Mouse (Mus musculus) C2C12 (cell line): ENCODE measurements around the gene Drd5. TPM values are rescaled to one million over a fixed set of nuclear protein-coding genes. Genes with fewer than 3 reads are reported as not detected.

ENCODE experiments used
- H3K27me3 ChIP-seq: one replicate; pipeline ENCODE4 v1.6.1; 2011; ENCODE audit not compliant: control insufficient read depth, insufficient read depth, insufficient read length
- H3K36me3 ChIP-seq: one replicate; pipeline ENCODE4 v1.6.1; 2011; ENCODE audit not compliant: control insufficient read depth, insufficient read depth
- H3K4me3 ChIP-seq: one replicate; pipeline ENCODE4 v1.5.1; 2011; ENCODE audit warnings: mild to moderate bottlenecking, control low read depth; ENCODE audit not compliant: poor library complexity, insufficient read depth, severe bottlenecking
- H3K79me2 ChIP-seq: one replicate; pipeline ENCODE4 v1.6.1; 2011; ENCODE audit not compliant: control insufficient read depth, insufficient read depth
- H3K79me3 ChIP-seq: one replicate; pipeline ENCODE4 v1.6.1; 2011; ENCODE audit warnings: low read depth, control low read depth
- H3ac ChIP-seq: one replicate; pipeline ENCODE3; 2011; ENCODE audit warnings: low read depth; ENCODE audit not compliant: control insufficient read depth, insufficient read length
- CEBPB ChIP-seq: IDR thresholded peaks from one replicate; pipeline ENCODE4 v1.6.1; 2011; ENCODE audit warnings: low read depth, mild to moderate bottlenecking, control low read depth, moderate library complexity
- CTCF ChIP-seq: IDR thresholded peaks from one replicate; pipeline ENCODE4 v1.5.1; 2011; ENCODE audit not compliant: control insufficient read depth, insufficient read depth, insufficient read length
- FOSL1 ChIP-seq: IDR thresholded peaks from one replicate; pipeline ENCODE4 v1.8.0; 2011; ENCODE audit warnings: mild to moderate bottlenecking, low read length; ENCODE audit not compliant: poor library complexity, insufficient read depth, severe bottlenecking
- MAX ChIP-seq: IDR thresholded peaks from one replicate; pipeline ENCODE4 v1.6.1; 2011; ENCODE audit warnings: mild to moderate bottlenecking, control low read depth
- MYOD1 ChIP-seq: IDR thresholded peaks from one replicate; pipeline ENCODE4 v1.6.1; 2011; ENCODE audit warnings: low read depth; ENCODE audit not compliant: control insufficient read depth, insufficient read length
- MYOG ChIP-seq: IDR thresholded peaks from one replicate; pipeline ENCODE4 v1.6.1; 2011; ENCODE audit not compliant: control insufficient read depth, insufficient read length; ENCODE audit errors: extremely low read depth
- USF1 ChIP-seq: IDR thresholded peaks from one replicate; pipeline ENCODE4 v1.6.1; 2011; ENCODE audit warnings: low read depth, mild to moderate bottlenecking, control low read depth, moderate library complexity
- polyA plus RNA-seq: library from polyadenylated mRNA; unstranded; fragments of >200 nt; fragmentation: generic; extraction: Trizol; gene quantifications from one replicate; pipeline ENCODE4 v1.2.1, GENCODE M21; 2012; ENCODE audit warnings: missing spikeins

Drd5 gene
- polyA plus RNA-seq, 1 experiment, result not detected

DNA sequence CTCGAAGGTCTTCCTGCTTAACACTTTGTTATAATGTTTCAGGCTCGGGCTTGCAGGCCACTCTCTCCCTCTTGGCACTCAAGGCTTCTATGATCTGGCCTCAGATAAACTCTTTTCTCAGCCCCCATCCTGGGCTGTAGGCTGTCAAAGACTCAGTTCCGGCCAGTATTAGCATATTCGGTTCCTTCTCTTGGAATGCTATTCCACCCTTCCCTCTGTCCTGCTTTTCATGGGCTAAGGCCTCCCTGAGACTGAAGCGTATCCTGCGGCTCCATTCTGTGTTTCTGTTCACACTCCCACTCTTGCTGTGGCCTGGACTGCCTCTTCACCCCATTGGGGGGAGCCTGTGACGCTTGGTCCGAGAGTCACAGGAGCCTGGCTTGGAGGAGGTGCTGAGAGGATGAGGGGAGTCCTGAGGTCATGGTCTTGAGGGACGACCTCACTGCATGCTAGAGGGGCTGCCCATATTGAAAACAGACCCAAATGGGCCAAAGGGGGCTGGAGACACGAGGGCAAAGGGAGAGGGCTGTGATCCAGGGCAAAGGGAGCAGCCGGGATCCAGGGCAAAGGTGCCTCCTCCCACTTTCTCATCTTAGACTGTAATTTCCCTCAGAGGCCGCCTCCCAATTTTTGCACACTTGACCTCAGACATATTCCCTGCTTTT is 41.1 kb upstream of the Drd5 start:
- no peak for TF ChIP-seq FOSL1
- no peak for TF ChIP-seq CTCF
- TF ChIP-seq MAX, result no peak
- no peak for TF ChIP-seq USF1
- TF ChIP-seq MYOG, result no peak
- TF ChIP-seq MYOD1, result no peak
- no peak for TF ChIP-seq CEBPB
- Histone ChIP-seq H3K79me3 (no peaks in the 10 kb centered on the region), H3K4me3 (no peak overlapping the region), H3K79me2 (no peaks in the 10 kb centered on the region), H3K36me3 (no peaks in the 10 kb centered on the region), H3ac (no peak overlapping the region), H3K27me3 (peaks cover 7% of the 10 kb centered on the region)

GRCm38 (mm10) chr5:38280075-38280474 is 39.1 kb upstream of the Drd5 start:
- H3K27me3 ChIP-seq, result peaks cover 7% of the 10 kb centered on the region
- H3K79me2 ChIP-seq, result no peaks in the 10 kb centered on the region
- H3K36me3 ChIP-seq, result no peaks in the 10 kb centered on the region
- no peaks in the 10 kb centered on the region for H3K79me3 ChIP-seq
- no peak for TF ChIP-seq MAX
- TF ChIP-seq MYOG, result no peak
- no peak for TF ChIP-seq USF1
- TF ChIP-seq CEBPB, result no peak
- TF ChIP-seq CTCF, result no peak
- TF ChIP-seq FOSL1, result no peak
- TF ChIP-seq MYOD1, result no peak
- H3ac ChIP-seq, result no peak overlapping the region
- no peak overlapping the region for H3K4me3 ChIP-seq

DNA sequence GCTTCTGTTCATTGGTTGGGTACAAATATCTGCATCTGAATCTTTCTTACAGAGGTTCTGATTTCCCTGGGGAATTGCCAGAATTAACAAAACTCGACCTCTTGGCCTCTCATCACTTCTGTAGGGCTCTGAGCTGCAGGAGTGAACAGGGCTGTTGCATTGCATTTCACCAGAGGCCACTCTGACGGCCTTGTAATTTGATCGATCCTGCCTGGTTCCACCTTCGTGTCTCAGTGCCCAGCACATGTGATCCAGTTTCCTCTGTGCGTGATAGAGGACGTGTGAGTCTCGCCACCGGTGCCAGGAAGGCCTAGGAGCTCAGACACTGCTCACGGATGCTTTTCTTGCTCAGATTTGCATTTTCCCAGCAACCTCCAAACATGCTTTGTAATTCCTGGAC is 33.4 kb upstream of the Drd5 start:
- Histone ChIP-seq H3K4me3 (no peak overlapping the region), H3ac (no peak overlapping the region), H3K27me3 (no peaks in the 10 kb centered on the region), H3K36me3 (no peaks in the 10 kb centered on the region), H3K79me2 (no peaks in the 10 kb centered on the region), H3K79me3 (no peaks in the 10 kb centered on the region)
- TF ChIP-seq MAX, result peak; percentile 67
- TF ChIP-seq CEBPB, result no peak
- peak; percentile 60 for TF ChIP-seq USF1

GRCm38 (mm10) chr5:38288476-38288875 is 30.7 kb upstream of the Drd5 start:
- Histone ChIP-seq H3K27me3 (no peaks in the 10 kb centered on the region), H3K79me3 (no peaks in the 10 kb centered on the region), H3ac (no peak overlapping the region), H3K79me2 (no peaks in the 10 kb centered on the region), H3K4me3 (no peak overlapping the region), H3K36me3 (no peaks in the 10 kb centered on the region)
- no peak for TF ChIP-seq USF1
- TF ChIP-seq MYOD1, result no peak
- no peak for TF ChIP-seq CTCF
- TF ChIP-seq MAX, result no peak
- no peak for TF ChIP-seq CEBPB
- no peak for TF ChIP-seq MYOG
- no peak for TF ChIP-seq FOSL1

DNA sequence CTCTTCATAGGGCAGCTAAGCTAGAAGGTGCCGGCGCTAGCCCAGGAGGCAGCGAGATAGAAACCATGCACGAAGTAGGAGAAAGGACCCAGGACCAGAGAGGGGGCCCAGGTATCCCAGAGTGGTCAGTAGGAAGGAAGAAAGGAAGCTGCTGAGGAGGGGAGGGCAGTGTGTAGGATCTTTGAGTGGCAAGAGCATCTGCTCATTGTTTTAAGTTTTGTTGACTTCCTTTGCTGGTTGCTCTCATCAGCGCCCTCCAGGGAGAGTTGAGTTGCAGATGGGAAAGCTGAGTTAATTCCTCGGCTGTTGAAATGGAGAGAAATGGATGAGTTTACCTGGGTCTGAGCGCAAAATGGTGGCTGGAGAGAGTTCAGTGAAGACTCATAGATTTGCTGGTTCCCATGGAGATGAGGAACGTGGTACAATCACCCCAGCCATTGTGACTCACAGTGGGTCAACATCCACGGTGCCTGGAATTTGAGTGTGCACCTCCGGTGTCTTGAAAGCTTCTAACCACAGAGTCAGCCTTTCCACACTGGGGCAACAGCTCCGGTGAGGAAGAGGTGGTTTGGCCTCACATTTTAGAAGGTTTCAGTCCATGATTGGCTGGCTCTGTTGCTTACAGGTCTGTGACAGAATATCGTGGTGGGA is 17.3 kb upstream of the Drd5 start:
- no peaks in the 10 kb centered on the region for H3K27me3 ChIP-seq
- H3K36me3 ChIP-seq, result no peaks in the 10 kb centered on the region
- no peaks in the 10 kb centered on the region for H3K79me3 ChIP-seq
- H3K4me3 ChIP-seq, result no peak overlapping the region
- no peak for TF ChIP-seq CEBPB
- no peak for TF ChIP-seq MAX
- no peak for TF ChIP-seq CTCF
- TF ChIP-seq MYOD1, result peak; percentile 59
- TF ChIP-seq FOSL1, result peak; percentile 73
- H3ac ChIP-seq, result no peak overlapping the region
- H3K79me2 ChIP-seq, result no peaks in the 10 kb centered on the region

DNA sequence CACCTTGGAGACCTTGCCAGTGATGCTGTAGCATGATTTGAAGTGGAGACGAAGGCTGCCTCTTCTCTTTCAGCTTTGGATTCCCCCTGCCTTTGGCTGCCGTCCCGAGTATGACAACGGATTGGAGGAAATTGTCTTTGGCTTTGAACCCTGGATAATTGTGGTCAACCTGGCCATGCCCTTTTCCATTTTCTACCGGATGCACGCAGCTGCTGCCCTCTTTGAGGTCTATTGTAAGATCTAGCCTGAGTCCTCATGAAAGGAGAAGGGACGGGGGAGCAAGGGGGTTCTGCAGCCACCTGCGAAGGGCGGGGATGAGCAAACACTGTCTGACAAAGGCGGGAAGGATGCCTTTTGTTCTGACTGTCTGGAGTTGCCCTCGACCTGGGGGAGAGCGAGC is 16.5 kb upstream of the Drd5 start:
- Histone ChIP-seq H3K79me3 (no peaks in the 10 kb centered on the region), H3K79me2 (no peaks in the 10 kb centered on the region), H3ac (no peak overlapping the region), H3K27me3 (no peaks in the 10 kb centered on the region), H3K36me3 (no peaks in the 10 kb centered on the region), H3K4me3 (no peak overlapping the region)
- peak; percentile 83 for TF ChIP-seq MYOD1
- no peak for TF ChIP-seq USF1
- peak; percentile 75 for TF ChIP-seq MAX
